Mouse (Mus musculus) limb, embryonic 14.5 days (tissue): Measurements from ENCODE around the gene Trabd2b. TPM values are rescaled to one million over a fixed set of nuclear protein-coding genes. Genes with fewer than 3 reads are reported as not detected.

ENCODE experiments used
- ATAC-seq: fragments of 200-750 bp; cut with Nextera tagmentation; 2 replicates; pipeline ENCODE4 v1.8.0; 2017; ENCODE audit warnings: low read depth, moderate number of reproducible peaks, moderate TSS enrichment; ENCODE audit not compliant: low FRiP score
- DNase-seq: peaks from one replicate; pipeline ENCODE4 v3.0.0-alpha.2; 2015; ENCODE audit warnings: low spot score
- H3K27ac ChIP-seq: fragments of 300-500 bp; sonication (generic); replicated peaks from 2 replicates; pipeline ENCODE4 v1.5.1; 2014; ENCODE audit warnings: low read depth, mild to moderate bottlenecking, low read length, moderate library complexity, mixed read lengths
- H3K27me3 ChIP-seq: fragments of 300-500 bp; sonication (generic); 2 replicates; pipeline ENCODE4 v1.6.1; 2014; ENCODE audit warnings: low read length, mixed read lengths; ENCODE audit not compliant: control insufficient read depth, insufficient read depth
- H3K36me3 ChIP-seq: fragments of 300-500 bp; sonication (generic); 2 replicates; pipeline ENCODE4 v1.6.1; 2014; ENCODE audit warnings: mild to moderate bottlenecking, low read length, moderate library complexity, mixed read lengths; ENCODE audit not compliant: control insufficient read depth, insufficient read depth
- H3K4me1 ChIP-seq: fragments of 300-500 bp; sonication (generic); 2 replicates; pipeline ENCODE4 v1.6.1; 2014; ENCODE audit warnings: antibody characterized with exemption, low read length, mixed read lengths; ENCODE audit not compliant: control insufficient read depth, insufficient read depth
- H3K4me2 ChIP-seq: fragments of 300-500 bp; sonication (generic); replicated peaks from 2 replicates; pipeline ENCODE4 v1.6.1; 2014; ENCODE audit warnings: low read depth, mild to moderate bottlenecking, low read length, moderate library complexity; ENCODE audit not compliant: severe bottlenecking
- H3K4me3 ChIP-seq: fragments of 300-500 bp; sonication (generic); replicated peaks from 2 replicates; pipeline ENCODE4 v1.5.1; 2014; ENCODE audit warnings: low read length
- H3K9ac ChIP-seq: fragments of 300-500 bp; sonication (generic); 2 replicates; pipeline ENCODE4 v1.6.1; 2014; ENCODE audit warnings: mild to moderate bottlenecking, low read depth, low read length, moderate library complexity; ENCODE audit not compliant: severe bottlenecking
- H3K9me3 ChIP-seq: fragments of 300-500 bp; sonication (generic); 2 replicates; pipeline ENCODE4 v1.6.1; 2016; ENCODE audit warnings: low read length; ENCODE audit not compliant: control insufficient read depth
- POLR2A ChIP-seq: fragments of 200-500 bp; IDR thresholded peaks from 2 replicates; pipeline ENCODE4 v1.8.0; 2012; ENCODE audit warnings: inconsistent platforms, mild to moderate bottlenecking, moderate library complexity, borderline replicate concordance; ENCODE audit not compliant: insufficient read depth, insufficient read length; ENCODE audit errors: extremely low read depth
- WGBS: fragments of 180-500 bp; shearing (Covaris S2); extraction: QIAGEN DNeasy Blood & Tissue Kit; methylation state at CpG from one replicate; pipeline ENCODE4 v1.1.7; 2014; 5-methylcytosine and 5-hydroxymethylcytosine counted together
- polyA plus RNA-seq, 2 experiments: library from polyadenylated mRNA; depleted of rRNA in 1 of 2; stranded (reverse) in 1 of 2; unstranded in 1 of 2; fragments of >200 nt; fragmentation: Nextera tagmentation in 1 of 2; extraction: Ambion mirVana in 1 of 2; gene quantifications; 2 replicates each; pipeline versions ENCODE4 v1.2.1 to v1.2.3; 2012 to 2014

Trabd2b gene
- polyA plus RNA-seq, 2 experiments, result 3.6 to 6.2 TPM

- DNase-seq (no peak), ATAC-seq (no peak)
Measured at GRCm38 (mm10) chr4:114523335-114524188, 117.0 kb downstream of the Trabd2b start.

GRCm38 (mm10) chr4:114531591-114531990 is 125.1 kb downstream of the Trabd2b start:
- TF ChIP-seq POLR2A, result no peak
- Histone ChIP-seq H3K4me1 (peaks cover 14% of the 10 kb centered on the region), H3K27ac (no peak overlapping the region), H3K9me3 (no peaks in the 10 kb centered on the region), H3K36me3 (no peaks in the 10 kb centered on the region), H3K27me3 (no peaks in the 10 kb centered on the region), H3K9ac (no peak overlapping the region), H3K4me2 (no peak overlapping the region), H3K4me3 (no peak overlapping the region)
- DNase-seq (no peak), ATAC-seq (no peak)
- WGBS, result 61% methylated on average over 6 of the region's 6 CpGs

More at GRCm38 (mm10) chr4:114523335-114524188, 117.0 kb downstream of the Trabd2b start:
- TF ChIP-seq POLR2A, result no peak
- 54% methylated on average over 5 of the region's 5 CpGs for WGBS
- H3K9ac ChIP-seq, result no peak overlapping the region
- H3K27ac ChIP-seq, result no peak overlapping the region
- no peak overlapping the region for H3K4me2 ChIP-seq
- no peaks in the 10 kb centered on the region for H3K36me3 ChIP-seq
- H3K4me3 ChIP-seq, result no peak overlapping the region
- no peaks in the 10 kb centered on the region for H3K9me3 ChIP-seq
- no peaks in the 10 kb centered on the region for H3K4me1 ChIP-seq
- H3K27me3 ChIP-seq, result no peaks in the 10 kb centered on the region; the same call in 1 of the 2 replicates

GRCm38 (mm10) chr4:114533894-114534754 is 127.6 kb downstream of the Trabd2b start:
- WGBS, result 70% methylated on average over 4 of the region's 4 CpGs
- DNase-seq (peak; percentile 20), ATAC-seq (no peak)
- no peak overlapping the region for H3K27ac ChIP-seq
- no peaks in the 10 kb centered on the region for H3K27me3 ChIP-seq
- no peak overlapping the region for H3K4me2 ChIP-seq
- H3K9me3 ChIP-seq, result no peaks in the 10 kb centered on the region
- no peak overlapping the region for H3K9ac ChIP-seq
- H3K36me3 ChIP-seq, result no peaks in the 10 kb centered on the region
- TF ChIP-seq POLR2A, result no peak
- H3K4me1 ChIP-seq, result peaks cover 33% of the 10 kb centered on the region
- no peak overlapping the region for H3K4me3 ChIP-seq

- no peak for TF ChIP-seq POLR2A
- Histone ChIP-seq H3K9ac (no peak overlapping the region), H3K4me2 (no peak overlapping the region), H3K4me1 (peaks cover 46% of the 10 kb centered on the region), H3K36me3 (no peaks in the 10 kb centered on the region), H3K4me3 (no peak overlapping the region), H3K27ac (no peak overlapping the region), H3K9me3 (no peaks in the 10 kb centered on the region), H3K27me3 (no peaks in the 10 kb centered on the region)
- ATAC-seq (peak; percentile 81), DNase-seq (peak; percentile 78)
- 25% methylated on average over 6 of the region's 6 CpGs for WGBS
Measured at GRCm38 (mm10) chr4:114537376-114537974, 131.0 kb downstream of the Trabd2b start.

- no peaks in the 10 kb centered on the region for H3K36me3 ChIP-seq
- H3K9ac ChIP-seq, result no peak overlapping the region
- H3K9me3 ChIP-seq, result no peaks in the 10 kb centered on the region
- no peak overlapping the region for H3K4me3 ChIP-seq
- no peak overlapping the region for H3K4me2 ChIP-seq
- no peaks in the 10 kb centered on the region for H3K27me3 ChIP-seq
- no peak for TF ChIP-seq POLR2A
- peaks cover 40% of the 10 kb centered on the region for H3K4me1 ChIP-seq
- H3K27ac ChIP-seq, result no peak overlapping the region
- 92% methylated on average over 7 of the region's 7 CpGs for WGBS
- no peak for DNase-seq
- ATAC-seq, result no peak
Measured at GRCm38 (mm10) chr4:114540031-114540430, 133.5 kb downstream of the Trabd2b start.
